Mouse (Mus musculus): ENCODE data around the gene C2cd3.

GRCm38 (mm10) chr7:100357856-100358255, 14.2 kb upstream of the C2cd3 start:
- TF ChIP-seq CTCF (IDR thresholded peaks at IDR 0.05) (no peak), EP300 (IDR thresholded peaks at IDR 0.05) (no peak)

Measured in lung, postnatal 0 days (tissue).